Mouse (Mus musculus): ENCODE data around the gene Syt7.

Syt7 gene

GRCm38 (mm10) chr19:10387660-10388059, 1.2 kb upstream of the Syt7 start:
- no peak for DNase-seq (ENCODE audit: low read depth, low spot score)

GRCm38 (mm10) chr19:10389391-10390098, 655 bp downstream of the Syt7 start:
- DNase-seq (ENCODE audit: low read depth, low spot score): no peak

- DNase-seq (ENCODE audit: low read depth, low spot score): no peak
These were observed 1.3 kb downstream of the Syt7 start for GRCm38 (mm10) chr19:10390099-10390680.

GRCm38 (mm10) chr19:10391028-10391427, 2.1 kb downstream of the Syt7 start:
- no peak for DNase-seq (ENCODE audit: low read depth, low spot score)

- DNase-seq (ENCODE audit: low read depth, low spot score): no peak
These were observed 3.1 kb downstream of the Syt7 start for GRCm38 (mm10) chr19:10391995-10392394.

- DNase-seq (ENCODE audit: low read depth, low spot score): no peak
These were observed 4.6 kb downstream of the Syt7 start for GRCm38 (mm10) chr19:10393471-10393870.

- no peak for DNase-seq (ENCODE audit: low read depth, low spot score)
These were observed 5.1 kb downstream of the Syt7 start for GRCm38 (mm10) chr19:10393874-10394500.

- peak; percentile 48 for DNase-seq (ENCODE audit: low read depth, low spot score)
These were observed 6.3 kb downstream of the Syt7 start for GRCm38 (mm10) chr19:10395174-10395573.

- DNase-seq (ENCODE audit: low read depth, low spot score): no peak
These were observed 8.1 kb downstream of the Syt7 start for GRCm38 (mm10) chr19:10396962-10397361.

- no peak for DNase-seq (ENCODE audit: low read depth, low spot score)
These were observed 8.7 kb downstream of the Syt7 start for GRCm38 (mm10) chr19:10397479-10398153.

GRCm38 (mm10) chr19:10398296-10398695, 9.4 kb downstream of the Syt7 start:
- DNase-seq (ENCODE audit: low read depth, low spot score): no peak

- DNase-seq (ENCODE audit: low read depth, low spot score): peak; percentile 90
These were observed 14.0 kb downstream of the Syt7 start for GRCm38 (mm10) chr19:10402771-10403494.

GRCm38 (mm10) chr19:10403593-10404380, 14.9 kb downstream of the Syt7 start:
- DNase-seq (ENCODE audit: low read depth, low spot score): no peak

GRCm38 (mm10) chr19:10404424-10404823, 15.5 kb downstream of the Syt7 start:
- no peak for DNase-seq (ENCODE audit: low read depth, low spot score)

- DNase-seq (ENCODE audit: low read depth, low spot score): no peak
These were observed 16.0 kb downstream of the Syt7 start for GRCm38 (mm10) chr19:10404911-10405310.

GRCm38 (mm10) chr19:10413701-10414242, 24.9 kb downstream of the Syt7 start:
- peak; percentile 86 for DNase-seq (ENCODE audit: low read depth, low spot score)

- no peak for DNase-seq (ENCODE audit: low read depth, low spot score)
These were observed 26.6 kb downstream of the Syt7 start for GRCm38 (mm10) chr19:10415508-10415907.

- no peak for DNase-seq (ENCODE audit: low read depth, low spot score)
These were observed 28.0 kb downstream of the Syt7 start for GRCm38 (mm10) chr19:10416889-10417288.

- no peak for DNase-seq (ENCODE audit: low read depth, low spot score)
These were observed 28.5 kb downstream of the Syt7 start for GRCm38 (mm10) chr19:10417436-10417835.
